In genomic region chr3:116751191-116751860, GRCm38 (mm10) we compare ENCODE assay signal across 8 mouse cellular contexts. TPM values are rescaled to one million over a fixed set of nuclear protein-coding genes. Genes with fewer than 3 reads are reported as not detected.
DNase-seq lines count a peak whose midpoint lies in the region; ATAC-seq and TF ChIP-seq lines count a peak whose summit lies in the region.

No protein-coding gene starts in this region.

- peak; percentile 47 for TF ChIP-seq CTCF in E14TG2a.4 (conservative IDR thresholded peaks at IDR 0.05; ENCODE audit: low read length)

- no peak overlapping the region for H3K27ac ChIP-seq in heart, embryonic 12.5 days (ENCODE audit: poor library complexity, severe bottlenecking)
- no peak overlapping the region for H3K27ac ChIP-seq in midbrain, embryonic 15.5 days

- WGBS in heart, embryonic 12.5 days = 83% methylated on average over 4 of the region's 4 CpGs
- WGBS in midbrain, embryonic 15.5 days = 87% methylated on average over 4 of the region's 4 CpGs

- no peaks in the 10 kb centered on the region for H3K9me3 ChIP-seq in heart, embryonic 12.5 days (replicated peaks)
- no peaks in the 10 kb centered on the region for H3K9me3 ChIP-seq in E14TG2a.4 (ENCODE audit: low read length)
- no peaks in the 10 kb centered on the region for H3K9me3 ChIP-seq in midbrain, embryonic 15.5 days

- H3K4me3 ChIP-seq in heart, embryonic 12.5 days = no peak overlapping the region
- H3K4me3 ChIP-seq in E14TG2a.4 (replicated peaks; ENCODE audit: low read length) = no peak overlapping the region
- no peak overlapping the region for H3K4me3 ChIP-seq in midbrain, embryonic 15.5 days

- H3K27me3 ChIP-seq in heart, embryonic 12.5 days (replicated peaks) = no peaks in the 10 kb centered on the region
- H3K27me3 ChIP-seq in E14TG2a.4 (ENCODE audit: insufficient read depth, low read length) = no peaks in the 10 kb centered on the region
- H3K27me3 ChIP-seq in midbrain, embryonic 15.5 days (replicated peaks) = no peaks in the 10 kb centered on the region

- no peak overlapping the region for H3K9ac ChIP-seq in heart, embryonic 12.5 days
- no peak overlapping the region for H3K9ac ChIP-seq in midbrain, embryonic 15.5 days

- no peak overlapping the region for H3K4me2 ChIP-seq in heart, embryonic 12.5 days
- no peak overlapping the region for H3K4me2 ChIP-seq in midbrain, embryonic 15.5 days

- H3K4me1 ChIP-seq in heart, embryonic 12.5 days (replicated peaks) = no peaks in the 10 kb centered on the region
- H3K4me1 ChIP-seq in E14TG2a.4 (replicated peaks; ENCODE audit: low read depth, low read length) = peaks cover 18% of the 10 kb centered on the region
- H3K4me1 ChIP-seq in midbrain, embryonic 15.5 days = no peaks in the 10 kb centered on the region

- DNase-seq in heart, adult 18-20 months = peak; percentile 44 to 74
- DNase-seq in cerebellum, adult 9-10 months = peak; percentile 64
- DNase-seq in heart, adult 9 months (ENCODE audit: low spot score in 2 of 2) = peak; percentile 25 to 32
- DNase-seq in left cerebral cortex, postnatal 4 days = peak; percentile 46
- peak; percentile 66 for DNase-seq in thymus, postnatal 14 days

- peaks cover 64% of the 10 kb centered on the region for H3K36me3 ChIP-seq in heart, embryonic 12.5 days
- peaks cover 10% of the 10 kb centered on the region; the same call in 1 of the 2 replicates for H3K36me3 ChIP-seq in E14TG2a.4 (ENCODE audit: insufficient read depth, low read length)
- peaks cover 10% of the 10 kb centered on the region for H3K36me3 ChIP-seq in midbrain, embryonic 15.5 days (replicated peaks)

- intact Hi-C loops in left cerebral cortex, postnatal 4 days (cut with DNase I) = loop anchor here (5.0 kb wide), 1 partner anchor 159 kb away; the partner anchor contains the start of gene Sass6

- ATAC-seq in heart, embryonic 12.5 days (ENCODE audit: insufficient number of reproducible peaks, low FRiP score) = no peak
- 0 out of 2 replicates have a peak, but pooled peaks have one; percentile 62 for ATAC-seq in midbrain, embryonic 15.5 days (replicated peaks)

RNA-seq across cellular contexts. Expression of gene Slc35a3, which starts 38.7 kb away (rescaled TPM):
- total RNA-seq in heart, adult 18-20 months (2021) = 10 to 100 TPM; 10.7 to 11.1 TPM
- polyA plus RNA-seq in heart, embryonic 12.5 days (2016; fragmentation: Nextera tagmentation; extraction: Ambion mirVana) = 14.8 and 16.0 TPM in 2 replicates
- 10 to 100 TPM; 14.6 to 15.8 TPM for total RNA-seq in left cerebral cortex, postnatal 4 days (2021)
- polyA plus RNA-seq in midbrain, embryonic 15.5 days (2015; fragmentation: Nextera tagmentation; extraction: Ambion mirVana) = 8.1 and 8.5 TPM in 2 replicates

RNA-seq across cellular contexts. Expression of gene Agl, which starts 56.6 kb away (rescaled TPM):
- total RNA-seq in heart, adult 18-20 months (2021) = 100 to 1,000 TPM; 189 to 193 TPM
- polyA plus RNA-seq in heart, embryonic 12.5 days (2016; fragmentation: Nextera tagmentation; extraction: Ambion mirVana) = 50.3 and 52.7 TPM in 2 replicates
- 10 to 100 TPM; 30.8 to 31.0 TPM for total RNA-seq in left cerebral cortex, postnatal 4 days (2021)
- polyA plus RNA-seq in midbrain, embryonic 15.5 days (2015; fragmentation: Nextera tagmentation; extraction: Ambion mirVana) = 15.8 and 17.6 TPM in 2 replicates

Comparison
In these comparisons a context has a peak if more than half of its experiments do, and no peak if none do; other contexts are left out.
1. RNA of gene Agl, which starts 56.6 kb away (total RNA-seq): 189 to 193 TPM in heart, adult 18-20 months; 30.8 to 31.0 TPM in left cerebral cortex, postnatal 4 days; every median in the first group is over 4 times any median in the second.
2. Peak in every context shown above with its lines, with median percentiles within 50 percentile points of each other: DNase-seq.